Mouse (Mus musculus): Measurements from ENCODE around the gene Mlana. TPM values are rescaled to one million over a fixed set of nuclear protein-coding genes. Genes with fewer than 3 reads are reported as not detected.

The Mlana gene
- total RNA-seq, 1 experiment = 3.0 TPM

DNA sequence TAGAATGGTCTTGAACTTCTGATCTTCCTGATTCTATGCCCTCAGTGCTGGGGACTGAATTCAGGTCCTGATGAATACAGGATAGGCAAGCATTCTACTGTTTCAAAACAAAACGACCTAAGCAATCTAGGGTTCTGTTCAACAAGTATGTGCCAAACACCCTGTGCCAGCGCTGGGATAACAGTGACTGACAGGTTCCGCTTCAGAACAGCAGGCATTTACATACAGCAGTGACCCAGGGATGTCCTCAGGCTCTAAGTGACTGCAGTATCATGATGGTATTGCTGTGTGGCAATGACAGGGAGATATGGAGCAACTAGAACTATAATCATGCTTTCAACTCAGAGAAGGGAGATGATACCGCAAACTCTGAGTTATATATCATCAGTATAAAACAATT, 15.8 kb downstream of the Mlana start:
- Histone ChIP-seq H3K9ac (ENCODE audit: insufficient read depth, low read depth, low read length, poor library complexity, severe bottlenecking) (no peak overlapping the region), H3K27ac (ENCODE audit: insufficient read depth, low read depth, low read length, poor library complexity, severe bottlenecking) (no peak overlapping the region), H3K4me3 (ENCODE audit: insufficient read depth in 1 of 2, low read depth in 1 of 2, low read length in 2 of 2, poor library complexity in 1 of 2, severe bottlenecking in 1 of 2) (no peak overlapping the region), H3K9me3 (ENCODE audit: control insufficient read depth, insufficient read depth, low read depth, low read length) (no peaks in the 10 kb centered on the region), H3K4me1 (ENCODE audit: control insufficient read depth in 2 of 2, insufficient read depth in 2 of 2, low read length in 2 of 2, poor library complexity in 1 of 2) (no peaks in the 10 kb centered on the region), H3K36me3 (ENCODE audit: control insufficient read depth, insufficient read depth, low read length, poor library complexity, severe bottlenecking) (peaks cover 9% of the 10 kb centered on the region)
- DNase-seq (ENCODE audit: low read depth, low spot score) = no peak
- TF ChIP-seq MAFK (IDR thresholded peaks at IDR 0.05; ENCODE audit: insufficient read depth, low read depth, low read length) = no peak
- no peak for TF ChIP-seq CHD2 (IDR thresholded peaks at IDR 0.05; ENCODE audit: low read depth, low read length)
- TF ChIP-seq ZC3H11A (IDR thresholded peaks at IDR 0.05; ENCODE audit: borderline replicate concordance, low read depth, low read length) = no peak
- no peak for TF ChIP-seq HCFC1 (IDR thresholded peaks at IDR 0.05; ENCODE audit: borderline replicate concordance, insufficient read depth, low read length)
- no peak for TF ChIP-seq ZNF384 (IDR thresholded peaks at IDR 0.05; ENCODE audit: low read depth, low read length)
- in situ Hi-C loops (cut with MboI; ENCODE audit: low sequenced_read_pairs in 2 of 2, unreplicated experiment in 2 of 2) = no loop called here

DNA sequence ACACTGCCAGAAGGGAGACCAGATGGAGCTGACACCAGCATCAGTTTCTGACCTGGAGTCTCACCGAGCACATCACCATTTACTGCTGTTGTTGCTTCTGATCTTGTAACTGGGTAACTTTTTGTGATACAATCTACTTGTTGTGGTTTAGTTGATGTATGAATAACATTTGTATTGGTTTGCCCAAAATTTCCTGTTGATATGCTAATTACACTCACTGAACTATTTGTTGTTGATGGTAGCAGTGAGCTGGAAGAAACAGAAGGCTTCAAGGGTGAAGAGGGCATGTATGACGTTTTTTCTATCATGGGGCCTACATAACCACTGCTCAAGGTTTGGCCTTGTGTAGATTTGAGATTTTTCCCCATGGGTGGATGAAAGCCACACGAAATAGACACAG, 20.2 kb downstream of the Mlana start:
- H3K27ac ChIP-seq (ENCODE audit: insufficient read depth, low read depth, low read length, poor library complexity, severe bottlenecking) = no peak overlapping the region
- peaks cover 13% of the 10 kb centered on the region for H3K36me3 ChIP-seq (ENCODE audit: control insufficient read depth, insufficient read depth, low read length, poor library complexity, severe bottlenecking)
- DNase-seq (ENCODE audit: low read depth, low spot score) = no peak
- H3K9ac ChIP-seq (ENCODE audit: insufficient read depth, low read depth, low read length, poor library complexity, severe bottlenecking) = no peak overlapping the region
- H3K9me3 ChIP-seq (ENCODE audit: control insufficient read depth, insufficient read depth, low read depth, low read length) = no peaks in the 10 kb centered on the region
- no peak for TF ChIP-seq CHD2 (IDR thresholded peaks at IDR 0.05; ENCODE audit: low read depth, low read length)
- TF ChIP-seq ZC3H11A (IDR thresholded peaks at IDR 0.05; ENCODE audit: borderline replicate concordance, low read depth, low read length) = no peak
- no peak for TF ChIP-seq MAFK (IDR thresholded peaks at IDR 0.05; ENCODE audit: insufficient read depth, low read depth, low read length)
- no peak for TF ChIP-seq HCFC1 (IDR thresholded peaks at IDR 0.05; ENCODE audit: borderline replicate concordance, insufficient read depth, low read length)
- in situ Hi-C loops (cut with MboI; ENCODE audit: low sequenced_read_pairs in 2 of 2, unreplicated experiment in 2 of 2) = no loop called here
- H3K4me3 ChIP-seq (ENCODE audit: insufficient read depth in 1 of 2, low read depth in 1 of 2, low read length in 2 of 2, poor library complexity in 1 of 2, severe bottlenecking in 1 of 2) = no peak overlapping the region
- H3K4me1 ChIP-seq (ENCODE audit: control insufficient read depth in 2 of 2, insufficient read depth in 2 of 2, low read length in 2 of 2, poor library complexity in 1 of 2) = no peaks in the 10 kb centered on the region

DNA sequence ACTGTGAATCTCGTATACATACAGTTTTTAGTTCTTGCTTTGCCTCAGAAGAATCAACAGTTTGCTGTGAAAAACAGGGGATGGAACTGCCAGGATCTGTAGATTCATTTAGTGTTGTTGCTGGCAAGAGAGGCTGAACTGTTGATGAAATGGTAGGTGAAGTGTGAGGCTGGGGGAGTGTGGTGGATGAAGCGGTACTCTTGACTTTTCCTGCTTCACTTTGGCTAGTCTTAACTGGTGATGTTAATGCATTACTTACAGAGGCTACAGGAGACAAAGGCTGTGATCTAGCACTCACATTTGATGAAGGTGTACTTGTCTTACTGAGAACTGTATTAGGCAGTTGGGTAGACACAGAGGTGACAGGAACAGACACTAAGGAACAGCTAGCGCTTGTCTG, 20.9 kb downstream of the Mlana start:
- H3K4me3 ChIP-seq (ENCODE audit: insufficient read depth in 1 of 2, low read depth in 1 of 2, low read length in 2 of 2, poor library complexity in 1 of 2, severe bottlenecking in 1 of 2) = no peak overlapping the region

DNA sequence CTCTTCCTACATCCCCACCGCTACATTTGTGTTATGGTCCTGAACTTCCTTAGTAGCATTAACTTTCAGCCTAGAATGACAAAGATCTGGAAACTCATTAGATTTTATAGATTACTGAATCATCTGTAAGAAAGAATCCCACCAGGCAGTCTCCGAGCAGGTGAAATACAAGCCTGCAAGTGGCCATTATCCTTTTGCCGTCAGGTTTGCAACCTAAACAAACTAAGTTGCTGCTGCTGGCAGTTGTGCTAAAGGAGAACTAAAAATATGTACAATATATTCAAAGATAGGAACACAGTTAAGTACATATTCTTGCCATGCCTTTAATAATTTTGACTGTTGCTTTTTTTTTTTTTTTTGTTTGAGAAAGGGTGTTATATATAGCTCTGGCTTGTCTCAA, 37.8 kb downstream of the Mlana start:
- H3K9ac ChIP-seq (ENCODE audit: insufficient read depth, low read depth, low read length, poor library complexity, severe bottlenecking) = no peak overlapping the region
- TF ChIP-seq HCFC1 (IDR thresholded peaks at IDR 0.05; ENCODE audit: borderline replicate concordance, insufficient read depth, low read length) = no peak
- no peak for TF ChIP-seq MAFK (IDR thresholded peaks at IDR 0.05; ENCODE audit: insufficient read depth, low read depth, low read length)
- no peak for TF ChIP-seq ZNF384 (IDR thresholded peaks at IDR 0.05; ENCODE audit: low read depth, low read length)
- no peak for TF ChIP-seq ZC3H11A (IDR thresholded peaks at IDR 0.05; ENCODE audit: borderline replicate concordance, low read depth, low read length)
- no peak for TF ChIP-seq CHD2 (IDR thresholded peaks at IDR 0.05; ENCODE audit: low read depth, low read length)
- H3K4me1 ChIP-seq (ENCODE audit: control insufficient read depth in 2 of 2, insufficient read depth in 2 of 2, low read length in 2 of 2, poor library complexity in 1 of 2) = no peaks in the 10 kb centered on the region
- DNase-seq (ENCODE audit: low read depth, low spot score) = no peak
- in situ Hi-C loops (cut with MboI; ENCODE audit: low sequenced_read_pairs in 2 of 2, unreplicated experiment in 2 of 2) = no loop called here
- no peak overlapping the region for H3K27ac ChIP-seq (ENCODE audit: insufficient read depth, low read depth, low read length, poor library complexity, severe bottlenecking)
- no peak overlapping the region for H3K4me3 ChIP-seq (ENCODE audit: insufficient read depth in 1 of 2, low read depth in 1 of 2, low read length in 2 of 2, poor library complexity in 1 of 2, severe bottlenecking in 1 of 2)
- no peaks in the 10 kb centered on the region for H3K36me3 ChIP-seq (ENCODE audit: control insufficient read depth, insufficient read depth, low read length, poor library complexity, severe bottlenecking)
- H3K9me3 ChIP-seq (ENCODE audit: control insufficient read depth, insufficient read depth, low read depth, low read length) = no peaks in the 10 kb centered on the region

More for the DNA sequence above, 20.9 kb downstream of the Mlana start:
- TF ChIP-seq ZNF384 (IDR thresholded peaks at IDR 0.05; ENCODE audit: low read depth, low read length) = no peak
- TF ChIP-seq HCFC1 (IDR thresholded peaks at IDR 0.05; ENCODE audit: borderline replicate concordance, insufficient read depth, low read length) = no peak
- TF ChIP-seq CHD2 (IDR thresholded peaks at IDR 0.05; ENCODE audit: low read depth, low read length) = no peak
- TF ChIP-seq MAFK (IDR thresholded peaks at IDR 0.05; ENCODE audit: insufficient read depth, low read depth, low read length) = no peak
- TF ChIP-seq ZC3H11A (IDR thresholded peaks at IDR 0.05; ENCODE audit: borderline replicate concordance, low read depth, low read length) = no peak
- Histone ChIP-seq H3K9me3 (ENCODE audit: control insufficient read depth, insufficient read depth, low read depth, low read length) (no peaks in the 10 kb centered on the region), H3K27ac (ENCODE audit: insufficient read depth, low read depth, low read length, poor library complexity, severe bottlenecking) (no peak overlapping the region), H3K4me1 (ENCODE audit: control insufficient read depth in 2 of 2, insufficient read depth in 2 of 2, low read length in 2 of 2, poor library complexity in 1 of 2) (no peaks in the 10 kb centered on the region), H3K9ac (ENCODE audit: insufficient read depth, low read depth, low read length, poor library complexity, severe bottlenecking) (no peak overlapping the region), H3K36me3 (ENCODE audit: control insufficient read depth, insufficient read depth, low read length, poor library complexity, severe bottlenecking) (peaks cover 13% of the 10 kb centered on the region)
- DNase-seq (ENCODE audit: low read depth, low spot score) = no peak
- in situ Hi-C loops (cut with MboI; ENCODE audit: low sequenced_read_pairs in 2 of 2, unreplicated experiment in 2 of 2) = no loop called here

DNA sequence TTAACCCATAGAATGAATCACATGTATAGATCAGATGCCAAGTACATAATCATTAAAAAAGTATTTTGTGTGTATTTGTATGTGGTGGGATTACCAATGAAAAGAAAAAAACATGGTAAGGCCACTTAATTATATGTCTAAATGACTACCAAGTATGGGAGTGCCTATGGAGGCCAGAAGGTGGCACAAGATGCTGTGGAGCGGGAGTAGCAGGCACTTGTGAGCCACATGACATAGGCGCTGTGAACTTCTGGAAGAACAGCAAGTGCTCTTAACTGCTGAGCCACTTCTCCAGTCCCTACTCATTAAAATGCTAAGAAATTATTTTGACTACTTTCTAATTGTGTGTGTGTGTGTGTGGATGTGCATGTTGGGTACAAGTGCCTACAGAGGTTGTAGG, 42.0 kb downstream of the Mlana start:
- Histone ChIP-seq H3K36me3 (ENCODE audit: control insufficient read depth, insufficient read depth, low read length, poor library complexity, severe bottlenecking) (no peaks in the 10 kb centered on the region), H3K27ac (ENCODE audit: insufficient read depth, low read depth, low read length, poor library complexity, severe bottlenecking) (no peak overlapping the region), H3K4me3 (ENCODE audit: insufficient read depth in 1 of 2, low read depth in 1 of 2, low read length in 2 of 2, poor library complexity in 1 of 2, severe bottlenecking in 1 of 2) (no peak overlapping the region), H3K9ac (ENCODE audit: insufficient read depth, low read depth, low read length, poor library complexity, severe bottlenecking) (no peak overlapping the region), H3K9me3 (ENCODE audit: control insufficient read depth, insufficient read depth, low read depth, low read length) (no peaks in the 10 kb centered on the region), H3K4me1 (ENCODE audit: control insufficient read depth in 2 of 2, insufficient read depth in 2 of 2, low read length in 2 of 2, poor library complexity in 1 of 2) (no peaks in the 10 kb centered on the region)
- TF ChIP-seq ZC3H11A (IDR thresholded peaks at IDR 0.05; ENCODE audit: borderline replicate concordance, low read depth, low read length) (no peak), ZNF384 (IDR thresholded peaks at IDR 0.05; ENCODE audit: low read depth, low read length) (no peak)
- peak; percentile 7 for DNase-seq (ENCODE audit: low read depth, low spot score)
- in situ Hi-C loops (cut with MboI; ENCODE audit: low sequenced_read_pairs in 2 of 2, unreplicated experiment in 2 of 2) = no loop called here
